Mouse (Mus musculus): ENCODE measurements at regions not wholly inside any gene's neighbourhood (a gene's known extent, or its start where the extent isn't known, plus 50 kb on each side); places are given as distances from the start of the nearest gene placed in this dataset.

DNA sequence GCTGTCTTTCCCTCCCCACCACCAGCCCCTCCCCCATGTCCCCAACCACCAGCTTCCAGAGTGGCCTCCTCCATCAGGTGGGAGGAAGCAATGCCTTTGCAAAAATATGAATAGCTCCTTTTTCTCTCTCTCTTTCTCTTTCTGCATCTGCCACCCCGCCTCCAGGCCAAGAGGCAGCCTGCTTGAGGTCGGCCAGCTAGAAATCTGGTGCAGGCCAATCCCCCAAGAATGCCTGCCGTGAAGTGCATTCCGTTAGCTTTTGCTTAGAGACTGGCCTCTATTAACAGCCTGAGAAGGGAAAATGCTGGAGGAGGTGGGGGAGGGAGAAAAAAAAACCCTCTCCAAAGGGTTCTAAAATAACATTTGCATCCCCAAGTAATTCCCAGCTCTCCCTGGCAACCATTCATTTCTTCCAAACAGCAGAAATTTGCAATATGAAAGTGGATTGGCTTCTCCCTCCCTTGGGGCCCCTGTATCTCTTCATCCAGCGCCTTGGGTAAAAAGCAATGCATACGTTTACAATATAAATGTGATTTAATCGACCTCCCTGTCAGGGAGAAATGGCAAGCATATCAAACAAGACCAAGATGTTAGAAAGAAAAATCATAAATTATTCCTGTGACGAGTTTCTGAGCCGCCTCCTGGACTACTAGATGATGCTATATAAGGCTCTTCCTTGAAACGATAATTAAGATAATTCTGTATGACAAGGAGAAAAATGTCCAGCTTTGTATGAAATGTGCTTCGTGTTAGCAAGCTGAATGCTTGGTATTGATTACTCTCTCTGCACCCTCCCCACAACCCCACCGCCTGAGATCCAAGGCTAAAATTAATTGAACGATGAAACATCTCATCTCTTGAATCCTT lies 339.8 kb downstream of the Rps24 start:
- DNase-seq (ENCODE audit: extremely low spot score in 1 of 2, low spot score in 1 of 2): peak; percentile 36 to 54

DNA sequence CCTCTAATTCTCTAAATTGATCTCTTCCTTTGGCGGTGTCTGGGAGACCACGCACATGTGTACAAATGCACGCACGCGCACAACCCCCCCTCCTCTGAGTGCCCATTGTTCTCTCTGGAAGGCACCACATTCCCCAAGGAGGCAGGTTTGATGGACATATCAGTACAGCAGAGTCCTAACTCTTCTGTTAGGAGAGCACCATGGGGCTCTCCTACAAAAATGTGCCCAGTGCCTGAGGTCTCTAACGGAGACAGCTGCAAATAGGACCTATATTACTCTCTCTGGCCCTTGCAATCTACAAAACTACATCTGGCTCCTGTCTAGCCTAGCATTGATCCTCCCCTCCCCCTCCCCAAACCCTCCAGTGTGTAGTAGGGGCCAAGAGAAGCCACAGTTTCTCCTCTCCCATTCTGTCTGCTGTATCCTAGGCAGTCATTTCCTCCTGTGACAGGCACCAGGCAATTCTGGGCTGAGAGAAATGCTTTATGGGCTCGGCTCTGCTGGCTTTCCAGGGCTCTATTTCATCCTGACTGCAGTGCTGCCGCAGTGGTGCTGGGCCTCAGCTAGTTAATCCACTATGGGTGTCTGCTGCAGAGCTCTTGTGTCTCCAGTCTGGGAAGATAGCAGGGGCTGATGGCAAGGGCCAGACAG lies 340.6 kb downstream of the Rps24 start:
- DNase-seq (ENCODE audit: extremely low spot score in 1 of 2, low spot score in 1 of 2): no peak

DNA sequence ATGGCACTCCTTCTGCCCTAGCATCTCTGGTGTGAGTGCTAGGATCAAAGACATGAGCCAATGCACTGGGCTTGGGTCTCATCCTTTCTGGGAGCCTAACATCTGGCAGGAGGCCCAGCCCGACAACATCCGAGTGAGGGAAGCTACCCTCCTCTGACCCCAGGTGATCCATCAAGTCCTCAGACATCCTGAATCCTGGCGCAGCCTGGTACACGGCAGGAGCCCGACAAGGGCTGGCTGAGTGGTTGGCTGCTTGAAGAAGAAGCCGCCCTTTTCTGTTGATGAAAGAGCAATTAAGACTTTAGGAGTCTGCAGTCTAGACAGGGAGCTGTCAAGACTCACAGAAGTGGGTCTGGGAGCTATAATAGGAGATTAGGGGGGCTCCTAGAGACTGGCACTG lies 342.1 kb downstream of the Rps24 start:
- DNase-seq (ENCODE audit: extremely low spot score in 1 of 2, low spot score in 1 of 2): no peak

DNA sequence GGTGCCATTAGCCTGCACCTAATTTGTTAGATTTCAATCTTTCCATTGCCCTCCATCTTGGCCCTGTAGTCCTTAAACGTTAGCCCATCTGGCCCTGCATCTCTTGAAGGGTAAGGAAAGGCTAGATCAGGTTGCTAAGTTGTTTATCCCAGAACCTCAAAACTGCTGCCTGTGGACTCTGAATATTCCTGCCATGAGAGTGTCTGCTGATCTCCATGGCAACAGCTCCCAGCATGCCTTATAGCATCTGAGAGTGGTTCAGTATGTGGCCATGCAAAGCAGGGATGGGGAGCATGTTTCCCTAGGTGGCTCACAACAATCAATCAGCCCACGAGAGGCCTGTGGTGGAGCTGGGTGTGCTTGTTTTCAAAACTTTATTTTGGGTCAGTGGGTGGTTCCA lies 346.3 kb downstream of the Rps24 start:
- DNase-seq (ENCODE audit: extremely low spot score in 1 of 2, low spot score in 1 of 2): no peak

DNA sequence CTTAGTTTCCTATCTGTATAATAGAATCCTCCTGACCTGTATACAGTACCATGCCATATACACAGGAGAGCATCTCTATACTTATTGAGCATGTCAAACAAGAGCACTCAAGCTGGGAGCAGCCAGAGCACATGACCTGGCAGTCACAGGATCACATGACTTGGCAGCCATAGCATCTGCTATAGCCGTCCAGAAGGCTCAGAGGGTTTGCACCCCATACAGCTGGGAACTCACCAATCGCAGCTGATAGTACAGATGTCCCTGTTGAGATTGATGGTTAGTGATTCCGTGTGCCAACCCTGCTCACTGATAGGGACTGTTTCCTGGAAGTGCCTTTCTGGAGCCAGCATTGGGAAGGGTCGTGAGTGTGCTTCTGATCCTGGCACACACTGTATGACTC lies 351.3 kb downstream of the Rps24 start:
- no peak for DNase-seq (ENCODE audit: extremely low spot score in 1 of 2, low spot score in 1 of 2)

DNA sequence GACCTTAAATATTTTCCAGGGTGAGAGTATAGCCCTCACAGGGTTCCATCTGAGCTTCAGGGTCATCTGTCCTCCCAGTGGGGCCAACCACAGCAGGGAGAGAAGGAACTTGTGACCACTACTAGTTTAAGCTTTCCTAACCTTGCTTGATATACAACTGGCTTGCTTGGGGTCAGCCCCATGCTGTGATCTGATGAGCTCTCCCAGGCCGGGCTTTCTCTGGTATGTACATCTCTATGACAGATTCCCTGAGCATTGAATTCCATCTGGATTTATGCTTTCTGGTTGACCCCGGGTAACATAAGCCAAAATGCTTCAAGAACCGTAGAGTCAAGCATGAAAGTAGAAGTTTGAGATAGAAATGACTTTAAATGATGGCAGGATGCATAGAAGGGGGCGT lies 352.1 kb downstream of the Rps24 start:
- no peak for DNase-seq (ENCODE audit: extremely low spot score in 1 of 2, low spot score in 1 of 2)

DNA sequence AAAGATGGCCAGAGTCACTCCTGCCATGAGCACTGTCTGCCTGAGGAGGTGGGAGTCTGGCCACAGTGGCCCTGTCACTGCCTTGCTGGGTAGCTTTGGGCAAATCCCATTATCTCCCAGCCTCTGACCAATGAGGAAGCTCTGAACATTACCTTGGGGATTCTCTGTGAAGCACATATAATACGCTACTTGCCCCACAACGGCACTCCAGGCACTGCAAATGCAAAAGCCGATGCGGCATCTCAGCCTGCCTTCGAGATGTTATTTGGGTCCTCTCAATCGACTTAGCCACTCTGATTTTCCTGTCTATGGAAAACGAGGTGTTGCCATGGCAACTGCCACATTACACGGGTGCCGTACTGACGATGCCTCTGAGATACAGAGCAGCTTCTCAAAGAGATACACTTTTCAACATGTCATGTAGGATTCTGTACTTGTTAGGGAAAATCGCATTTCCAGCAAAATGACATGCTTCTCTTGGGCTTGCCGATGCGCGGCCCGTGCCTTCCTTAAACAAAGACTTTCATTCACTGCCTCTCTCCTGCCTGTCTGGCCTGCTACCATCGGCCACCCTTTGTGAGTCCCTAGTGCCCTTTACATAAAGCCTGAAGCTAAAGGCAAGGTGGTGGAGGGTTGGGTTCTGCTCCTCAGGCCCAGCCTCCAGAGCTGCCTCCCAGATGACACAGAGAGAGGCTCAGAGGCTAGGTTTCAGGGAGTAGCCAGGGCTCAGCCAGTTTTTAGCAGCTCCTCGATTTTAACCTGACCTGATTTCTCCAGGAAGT lies 355.0 kb downstream of the Rps24 start:
- peak; percentile 87 to 88 for DNase-seq (ENCODE audit: extremely low spot score in 1 of 2, low spot score in 1 of 2)

DNA sequence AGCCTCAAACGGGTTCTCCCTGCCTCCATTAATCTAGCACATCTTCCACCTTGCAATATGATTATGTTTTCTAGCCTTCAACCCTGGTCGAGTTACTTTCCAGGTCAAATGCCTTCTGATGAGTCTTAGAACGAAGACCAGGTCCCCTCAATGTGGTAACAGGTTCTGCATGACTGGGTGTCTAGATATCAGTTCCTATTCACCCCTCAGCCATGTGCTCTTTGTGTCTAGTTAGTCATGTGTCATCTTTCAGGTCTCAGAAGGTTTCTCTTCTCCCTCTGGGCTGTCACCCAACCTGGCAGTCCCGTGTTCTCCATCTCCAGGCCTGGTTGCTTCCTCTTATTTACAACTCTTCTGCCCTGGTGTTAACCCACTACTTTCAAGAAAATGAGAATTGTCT lies 356.7 kb downstream of the Rps24 start:
- no peak for DNase-seq (ENCODE audit: extremely low spot score in 1 of 2, low spot score in 1 of 2)

DNA sequence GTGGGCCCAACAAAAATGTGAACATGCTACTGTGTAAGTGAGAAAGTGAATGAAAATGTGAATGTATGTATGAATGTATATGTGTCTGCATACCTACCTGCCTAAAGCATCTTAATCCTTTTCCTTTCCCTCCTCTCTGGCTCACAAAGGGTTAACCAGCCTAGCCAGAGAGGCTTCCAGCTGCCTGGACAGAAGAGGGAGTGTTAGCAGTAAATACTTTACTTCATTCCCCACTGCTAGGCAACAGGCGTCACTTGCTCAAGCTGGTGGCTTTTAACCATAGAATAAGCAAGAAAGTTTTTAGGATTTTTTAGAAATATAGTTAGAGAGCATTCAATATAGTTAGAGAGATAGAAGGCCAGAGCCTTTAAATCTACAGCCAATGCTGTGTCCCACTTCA lies 363.6 kb downstream of the Rps24 start:
- no peak for DNase-seq (ENCODE audit: extremely low spot score in 1 of 2, low spot score in 1 of 2)

DNA sequence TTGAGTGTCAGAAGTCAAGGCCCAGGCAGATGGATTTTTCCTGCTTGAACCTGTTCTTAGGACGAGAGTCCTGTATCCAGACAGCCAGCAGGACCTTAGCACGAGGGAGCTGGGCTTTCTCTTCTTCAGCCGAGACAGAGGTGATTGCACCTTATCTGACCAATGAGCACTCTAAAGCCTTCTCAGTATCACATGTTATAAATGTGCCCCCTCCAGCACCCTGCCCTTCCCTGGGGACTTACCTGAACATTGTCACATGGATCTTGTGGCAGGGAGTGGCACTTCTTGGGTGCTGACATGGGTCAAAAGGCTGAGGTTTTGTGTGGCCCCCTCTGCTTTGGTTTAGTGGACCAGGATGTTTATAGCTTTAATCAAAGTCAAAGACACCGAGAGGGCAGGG lies 367.5 kb downstream of the Rps24 start:
- DNase-seq (ENCODE audit: extremely low spot score in 1 of 2, low spot score in 1 of 2): no peak

DNA sequence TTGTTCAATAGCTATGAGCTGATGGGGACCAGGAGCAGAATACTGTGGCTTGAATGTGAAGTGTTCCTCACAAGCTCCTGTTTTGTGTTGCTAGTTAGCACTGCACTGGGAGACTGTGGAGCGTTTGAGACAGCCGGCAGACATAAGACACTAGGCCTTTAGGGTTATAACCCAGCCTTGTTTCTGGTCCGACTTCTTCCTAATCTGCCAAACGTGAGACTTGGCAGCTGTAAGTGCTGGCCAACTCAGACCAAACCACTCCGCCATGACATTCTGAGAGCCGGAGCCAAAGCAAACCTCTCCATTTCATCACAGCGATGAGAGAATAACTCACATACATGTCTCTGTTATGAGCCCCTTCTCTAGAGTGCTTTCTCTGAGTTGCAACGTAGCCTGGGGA lies 375.2 kb downstream of the Rps24 start:
- DNase-seq (ENCODE audit: extremely low spot score in 1 of 2, low spot score in 1 of 2): no peak

DNA sequence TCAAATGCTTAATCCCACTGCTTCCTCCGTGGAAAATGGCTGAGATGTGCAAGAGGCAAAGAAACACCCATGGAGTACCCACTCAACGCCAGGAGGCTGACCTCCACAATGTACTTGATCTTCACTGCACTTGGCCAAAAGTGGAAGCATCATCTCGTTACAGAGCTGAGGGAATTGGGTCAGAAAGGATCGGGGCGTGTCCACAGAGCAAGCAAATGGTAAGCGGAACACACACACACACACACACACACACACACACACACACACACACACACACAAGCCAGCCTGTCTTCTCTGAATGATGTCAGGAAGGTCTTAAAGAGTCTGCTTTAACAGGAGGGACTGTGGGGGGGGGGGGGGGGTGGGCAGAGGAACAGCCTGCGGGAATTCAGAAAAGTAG lies 375.7 kb downstream of the Rps24 start:
- DNase-seq (ENCODE audit: extremely low spot score in 1 of 2, low spot score in 1 of 2): no peak

DNA sequence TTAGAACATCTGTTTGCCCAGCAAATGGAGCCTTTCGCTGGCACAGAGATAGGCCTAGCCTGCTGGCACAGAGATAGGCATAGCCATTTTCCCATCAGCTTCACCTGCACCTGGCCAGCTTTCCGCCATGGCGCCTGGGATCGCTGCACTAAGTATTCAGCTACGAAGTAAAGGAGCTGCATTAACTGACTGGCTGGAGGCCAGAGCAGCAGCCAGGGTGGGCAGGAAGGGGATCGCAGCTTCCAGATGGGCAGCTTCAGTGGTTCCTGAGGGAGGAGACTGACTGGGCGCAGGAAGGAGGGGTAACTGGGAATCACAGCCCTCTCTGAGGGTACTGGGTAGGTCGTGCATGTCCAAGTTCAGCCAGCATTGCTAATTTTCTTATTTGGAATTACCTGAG lies 376.2 kb downstream of the Rps24 start:
- DNase-seq (ENCODE audit: extremely low spot score in 1 of 2, low spot score in 1 of 2): no peak

DNA sequence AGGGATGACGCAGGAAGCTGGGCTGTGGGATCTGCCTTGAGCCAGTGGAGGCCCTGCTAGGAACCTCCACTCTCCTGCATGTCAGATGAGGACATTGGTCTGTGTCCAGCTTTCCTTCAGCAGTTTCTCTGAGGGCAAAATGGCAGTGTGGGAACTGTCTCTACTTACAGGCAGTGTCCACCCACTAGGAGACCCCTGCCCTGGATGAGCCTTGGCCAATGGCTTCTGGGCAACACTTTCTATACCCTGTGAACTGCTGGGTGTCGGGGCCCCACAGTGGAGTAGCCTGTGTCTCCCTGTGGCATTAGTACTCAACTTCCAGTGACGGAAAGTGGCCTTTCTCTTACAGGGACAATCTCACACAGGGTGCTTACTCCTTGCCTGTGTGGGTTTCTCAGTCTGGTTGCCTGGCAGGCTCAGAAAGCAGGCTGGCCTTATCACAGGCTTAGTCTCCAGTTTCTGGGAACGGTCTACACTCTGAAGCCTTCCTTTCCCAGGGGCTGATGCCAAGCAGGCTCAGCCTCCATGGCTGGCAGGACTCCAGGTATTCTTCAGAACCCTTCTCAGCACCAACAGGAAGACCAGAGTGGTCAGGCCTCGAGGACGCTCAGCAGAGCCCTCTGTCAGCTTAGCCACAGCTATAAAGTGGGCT lies 378.8 kb downstream of the Rps24 start:
- peak in 1 of 2 experiments; percentile 39 for DNase-seq (ENCODE audit: extremely low spot score in 1 of 2, low spot score in 1 of 2)

DNA sequence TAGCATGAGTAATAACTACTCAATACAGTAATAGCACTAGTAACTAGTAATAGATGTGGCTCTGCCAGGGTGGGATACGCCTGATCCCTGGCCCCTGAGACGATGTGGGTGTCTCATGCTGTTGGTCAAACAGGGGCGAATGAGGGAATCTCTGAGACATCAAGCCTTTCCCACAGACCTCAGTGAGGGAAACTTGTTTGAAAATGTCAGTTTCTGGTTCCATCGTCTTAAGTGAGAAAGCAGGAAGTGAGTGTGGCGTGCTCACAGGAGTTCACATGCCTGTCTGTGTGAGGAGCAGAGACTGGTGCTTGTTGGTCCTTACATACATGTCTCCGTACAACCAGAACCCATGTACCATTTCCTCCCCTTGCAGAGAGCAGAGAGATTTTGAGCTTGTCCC lies 380.9 kb downstream of the Rps24 start:
- no peak for DNase-seq (ENCODE audit: extremely low spot score in 1 of 2, low spot score in 1 of 2)

DNA sequence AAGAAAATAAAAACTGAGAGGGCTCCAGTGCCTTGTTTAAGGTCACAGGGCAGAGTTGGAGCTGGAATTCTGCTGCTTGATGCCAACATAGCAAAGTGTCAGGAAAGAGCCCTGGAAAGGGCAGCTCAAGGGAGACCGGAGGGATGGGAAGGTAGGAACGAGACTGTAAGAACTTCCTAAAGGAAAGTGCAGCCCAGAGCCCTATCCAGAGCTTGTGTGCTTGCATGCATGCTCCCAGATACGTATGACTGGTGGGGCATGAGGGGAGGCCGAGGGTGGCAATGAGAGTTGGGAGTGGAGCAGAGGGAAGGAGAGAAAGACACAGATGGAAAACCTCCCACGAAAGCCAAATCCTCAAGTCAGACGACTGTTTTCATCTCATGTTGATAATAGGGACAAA lies 381.8 kb downstream of the Rps24 start:
- DNase-seq (ENCODE audit: extremely low spot score in 1 of 2, low spot score in 1 of 2): no peak

DNA sequence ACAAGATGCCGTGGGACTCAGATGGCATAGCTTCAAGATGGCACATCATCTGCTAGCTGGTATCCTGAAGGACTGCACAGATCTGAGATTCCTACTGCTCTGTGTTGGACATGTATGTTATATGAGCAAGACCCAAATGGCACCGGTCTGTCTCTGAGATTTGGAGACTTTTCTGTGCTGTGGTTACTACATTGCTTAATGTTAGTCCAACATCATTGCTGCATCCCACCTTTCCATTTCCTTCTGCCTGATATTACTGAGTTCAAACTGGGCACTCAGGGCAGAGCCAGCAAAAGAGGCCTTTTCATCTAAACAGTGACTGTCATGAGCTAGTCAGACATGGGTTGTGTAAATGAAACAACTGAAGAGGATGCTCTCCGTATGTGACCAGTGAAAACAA lies 383.3 kb downstream of the Rps24 start:
- no peak for DNase-seq (ENCODE audit: extremely low spot score in 1 of 2, low spot score in 1 of 2)

DNA sequence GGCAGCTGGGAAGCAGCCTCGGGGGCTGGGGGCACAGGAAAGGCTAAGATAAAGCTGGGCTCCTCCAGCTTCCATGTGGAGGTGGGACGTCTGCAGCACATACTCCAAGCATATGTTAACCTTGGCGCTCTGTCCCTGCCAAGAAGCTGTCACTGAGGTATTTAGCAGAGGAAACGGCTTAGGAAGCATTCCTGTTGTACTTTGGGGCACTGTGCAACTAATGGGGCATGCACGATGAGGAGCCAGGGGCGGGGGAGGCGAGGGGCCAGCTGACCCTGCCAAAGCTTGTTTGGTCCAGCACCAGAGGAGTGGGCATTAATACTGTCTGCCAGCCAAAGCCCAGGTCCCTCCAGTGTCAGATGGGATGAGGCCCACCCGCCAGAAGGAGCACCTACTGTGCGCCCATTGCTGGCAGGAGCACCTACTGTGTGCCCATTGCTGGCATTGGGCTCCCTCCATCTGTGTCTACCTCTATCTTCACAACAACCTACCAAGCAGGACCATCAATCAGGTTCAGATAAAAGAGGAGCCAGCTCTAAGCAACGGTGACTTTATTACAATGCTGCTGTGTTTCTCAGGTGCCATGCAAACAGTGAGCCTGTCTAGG lies 384.6 kb downstream of the Rps24 start:
- no peak for DNase-seq (ENCODE audit: extremely low spot score in 1 of 2, low spot score in 1 of 2)

DNA sequence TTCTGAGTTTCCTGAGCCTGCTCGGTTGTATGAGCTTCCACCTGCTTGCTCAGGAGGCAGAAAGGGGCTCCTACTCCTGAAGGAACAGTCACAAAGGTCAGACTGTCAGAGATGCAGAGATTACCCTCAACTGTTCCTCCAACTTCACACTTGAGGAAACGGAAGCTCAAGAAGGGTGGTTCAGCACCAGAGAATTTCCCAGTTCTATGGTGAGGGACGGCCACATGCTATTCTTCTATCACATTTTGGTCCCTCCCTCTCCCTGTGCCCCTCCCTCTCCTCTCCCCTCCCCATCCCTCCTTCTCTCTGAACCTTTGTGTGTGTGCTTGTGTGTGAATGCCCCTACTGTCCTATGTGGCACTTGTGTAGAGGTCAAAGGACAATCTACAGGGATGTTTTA lies 386.0 kb downstream of the Rps24 start:
- no peak for DNase-seq (ENCODE audit: extremely low spot score in 1 of 2, low spot score in 1 of 2)

DNA sequence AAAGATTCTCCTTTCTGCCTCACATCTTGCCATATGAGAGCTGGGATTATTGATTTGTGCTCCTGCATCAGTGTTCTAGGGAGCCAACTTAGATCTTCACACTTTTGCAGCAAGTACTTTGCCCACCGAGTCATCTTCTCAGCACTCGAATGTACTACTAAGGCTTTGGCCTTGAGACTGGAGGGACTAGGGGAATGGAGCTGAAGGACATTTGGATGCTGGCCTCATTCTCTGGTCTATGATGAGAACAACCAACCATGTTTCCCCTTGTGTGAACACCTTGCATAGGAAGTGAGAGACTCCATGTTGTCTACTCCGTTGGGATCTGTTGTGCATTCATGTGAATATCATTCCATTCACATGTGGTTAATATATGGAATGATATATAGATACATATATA lies 386.5 kb downstream of the Rps24 start:
- DNase-seq (ENCODE audit: extremely low spot score in 1 of 2, low spot score in 1 of 2): no peak
